Mouse (Mus musculus): Measurements from ENCODE around the gene Saysd1. TPM values are rescaled to one million over a fixed set of nuclear protein-coding genes. Genes with fewer than 3 reads are reported as not detected.

Saysd1 gene
- total and polyA plus RNA-seq, 3 experiments, result 5.3 to 6.6 (median 5.9) TPM

GRCm38 (mm10) chr14:20113189-20113961 is 25.0 kb downstream of the Saysd1 start:
- H3K9me3 ChIP-seq (replicated peaks; ENCODE audit: low read length), result no peaks in the 10 kb centered on the region
- no peak for DNase-seq (ENCODE audit: extremely low read depth)
- TF ChIP-seq NRF1 (IDR thresholded peaks at IDR 0.05; ENCODE audit: low read depth, low read length) (no peak), TBP (conservative IDR thresholded peaks at IDR 0.05; ENCODE audit: low read depth, low read length) (no peak), TCF12 (IDR thresholded peaks at IDR 0.05; ENCODE audit: low read depth, low read length) (no peak), MAZ (IDR thresholded peaks at IDR 0.05; ENCODE audit: low read depth, low read length) (no peak), SIN3A (IDR thresholded peaks at IDR 0.05; ENCODE audit: low read length) (no peak), HCFC1 (IDR thresholded peaks at IDR 0.05; ENCODE audit: low read depth, low read length) (no peak), GABPA (IDR thresholded peaks at IDR 0.05; ENCODE audit: insufficient replicate concordance, low read depth, low read length) (no peak), E2F4 (IDR thresholded peaks at IDR 0.05; ENCODE audit: insufficient replicate concordance, low read depth, low read length) (no peak), BHLHE40 (IDR thresholded peaks at IDR 0.05; ENCODE audit: low read depth, low read length) (no peak), USF1 (IDR thresholded peaks at IDR 0.05; ENCODE audit: low read depth, low read length) (no peak), ETS1 (conservative IDR thresholded peaks at IDR 0.05; ENCODE audit: low read depth, low read length) (no peak), IRF4 (IDR thresholded peaks at IDR 0.05; ENCODE audit: low read depth, low read length) (no peak), POLR2AphosphoS2 (IDR thresholded peaks at IDR 0.05; ENCODE audit: low read depth, low read length) (no peak), MXI1 (IDR thresholded peaks at IDR 0.05; ENCODE audit: low read depth, low read length) (no peak), CHD2 (IDR thresholded peaks at IDR 0.05; ENCODE audit: low read length) (no peak), MAX (IDR thresholded peaks at IDR 0.05; ENCODE audit: low read length) (no peak), JUND (conservative IDR thresholded peaks at IDR 0.05; ENCODE audit: low read depth, low read length) (no peak), ELF1 (IDR thresholded peaks at IDR 0.05; ENCODE audit: low read depth, low read length) (no peak), ZNF384 (IDR thresholded peaks at IDR 0.05; ENCODE audit: low read depth, low read length) (no peak)
- H3K36me3 ChIP-seq (replicated peaks in 1 of 2; ENCODE audit: control insufficient read depth in 1 of 2, insufficient read depth in 1 of 2, low read length in 1 of 2), result no peaks in the 10 kb centered on the region
- no peak overlapping the region for H3K4me2 ChIP-seq (ENCODE audit: insufficient read depth, low read depth, poor library complexity, severe bottlenecking)
- dilution Hi-C loops (cut with MboI; ENCODE audit: extremely low pct_ligation_motif_present, extremely low pct_unique_long_range_greater_than_20kb, low sequenced_read_pairs), result no loop called here
- in situ Hi-C loops (cut with MboI; ENCODE audit: low pct_ligation_motif_present, low pct_unique_long_range_greater_than_20kb, low sequenced_read_pairs), result no loop called here
- no peak overlapping the region for H3K27ac ChIP-seq (ENCODE audit: insufficient read depth, low read depth)
- H3K27me3 ChIP-seq (replicated peaks), result peaks cover 2% of the 10 kb centered on the region
- H3K9ac ChIP-seq (ENCODE audit: insufficient read depth, low read depth), result no peak overlapping the region
- H3K79me2 ChIP-seq (replicated peaks; ENCODE audit: control insufficient read depth, extremely low read depth, insufficient read depth, poor library complexity, severe bottlenecking), result no peaks in the 10 kb centered on the region
- H3K4me3 ChIP-seq (replicated peaks in 1 of 3; ENCODE audit: low read depth in 2 of 3, low read length in 2 of 3, poor library complexity in 1 of 3), result no peak overlapping the region
- no peaks in the 10 kb centered on the region; a peak in 1 of 4 replicates for H3K4me1 ChIP-seq (ENCODE audit: control insufficient read depth in 1 of 2, insufficient read depth in 2 of 2)

- dilution Hi-C loops (cut with MboI; ENCODE audit: extremely low pct_ligation_motif_present, extremely low pct_unique_long_range_greater_than_20kb, low sequenced_read_pairs), result no loop called here
- TF ChIP-seq ELF1 (IDR thresholded peaks at IDR 0.05; ENCODE audit: low read depth, low read length) (peak; percentile 64), NRF1 (IDR thresholded peaks at IDR 0.05; ENCODE audit: low read depth, low read length) (no peak), CHD2 (IDR thresholded peaks at IDR 0.05; ENCODE audit: low read length) (no peak), EP300 (IDR thresholded peaks at IDR 0.05; ENCODE audit: low read length) (no peak), MEF2A (IDR thresholded peaks at IDR 0.05; ENCODE audit: borderline replicate concordance, low read depth, low read length) (no peak), SMC3 (IDR thresholded peaks at IDR 0.05; ENCODE audit: low read depth, low read length) (peak; percentile 71), MXI1 (IDR thresholded peaks at IDR 0.05; ENCODE audit: low read depth, low read length) (no peak), RCOR1 (conservative IDR thresholded peaks at IDR 0.05; ENCODE audit: low read depth, low read length) (no peak), RAD21 (IDR thresholded peaks at IDR 0.05; ENCODE audit: low read depth, low read length) (peak; percentile 67), ZC3H11A (IDR thresholded peaks at IDR 0.05; ENCODE audit: low read depth, low read length) (peak; percentile 30; the same call in 1 of the 2 replicates), CTCF (conservative IDR thresholded peaks at IDR 0.05 in 1 of 2, IDR thresholded peaks at IDR 0.05 in 1 of 2; ENCODE audit: low read depth in 2 of 2, low read length in 2 of 2) (peak; percentile 29 to 69; a peak in 3 of 4 replicates), ZNF384 (IDR thresholded peaks at IDR 0.05; ENCODE audit: low read depth, low read length) (peak; percentile 72), USF1 (IDR thresholded peaks at IDR 0.05; ENCODE audit: low read depth, low read length) (no peak), CHD1 (IDR thresholded peaks at IDR 0.05; ENCODE audit: low read depth, low read length) (no peak), TBP (conservative IDR thresholded peaks at IDR 0.05; ENCODE audit: low read depth, low read length) (no peak), ZKSCAN1 (IDR thresholded peaks at IDR 0.05; ENCODE audit: borderline replicate concordance, low read depth, low read length) (no peak), IRF4 (IDR thresholded peaks at IDR 0.05; ENCODE audit: low read depth, low read length) (no peak), ZMIZ1 (IDR thresholded peaks at IDR 0.05; ENCODE audit: low read depth, low read length) (no peak), GABPA (IDR thresholded peaks at IDR 0.05; ENCODE audit: insufficient replicate concordance, low read depth, low read length) (no peak), PAX5 (IDR thresholded peaks at IDR 0.05; ENCODE audit: low read length) (no peak)
- Histone ChIP-seq H3K4me3 (replicated peaks in 1 of 3; ENCODE audit: low read depth in 2 of 3, low read length in 2 of 3, poor library complexity in 1 of 3) (no peak overlapping the region), H3K9me3 (replicated peaks; ENCODE audit: low read length) (no peaks in the 10 kb centered on the region), H3K9ac (ENCODE audit: insufficient read depth, low read depth) (no peak overlapping the region), H3K36me3 (replicated peaks in 1 of 2; ENCODE audit: control insufficient read depth in 1 of 2, insufficient read depth in 1 of 2, low read length in 1 of 2) (no peaks in the 10 kb centered on the region), H3K27me3 (replicated peaks) (peaks cover 2% of the 10 kb centered on the region), H3K4me2 (ENCODE audit: insufficient read depth, low read depth, poor library complexity, severe bottlenecking) (no peak overlapping the region), H3K4me1 (ENCODE audit: control insufficient read depth in 1 of 2, insufficient read depth in 2 of 2) (peaks cover 0 to 3% of the 10 kb centered on the region in 2 experiments; a peak in 1 of 4 replicates), H3K79me2 (replicated peaks; ENCODE audit: control insufficient read depth, extremely low read depth, insufficient read depth, poor library complexity, severe bottlenecking) (no peaks in the 10 kb centered on the region), H3K27ac (ENCODE audit: insufficient read depth, low read depth) (no peak overlapping the region)
- in situ Hi-C loops (cut with MboI; ENCODE audit: low pct_ligation_motif_present, low pct_unique_long_range_greater_than_20kb, low sequenced_read_pairs), result no loop called here
- DNase-seq (ENCODE audit: extremely low read depth), result peak; percentile 52
Observed at GRCm38 (mm10) chr14:20112218-20112617, 26.1 kb downstream of the Saysd1 start.

Measured in CH12.LX (cell line).